Mouse (Mus musculus): ENCODE data around the gene Bptf.
"Not testable (repeated sequence)": the region's sequence is repeated elsewhere in the genome, so short reads cannot be mapped to it uniquely, and the experiment has no call there.

The Bptf gene

DNA sequence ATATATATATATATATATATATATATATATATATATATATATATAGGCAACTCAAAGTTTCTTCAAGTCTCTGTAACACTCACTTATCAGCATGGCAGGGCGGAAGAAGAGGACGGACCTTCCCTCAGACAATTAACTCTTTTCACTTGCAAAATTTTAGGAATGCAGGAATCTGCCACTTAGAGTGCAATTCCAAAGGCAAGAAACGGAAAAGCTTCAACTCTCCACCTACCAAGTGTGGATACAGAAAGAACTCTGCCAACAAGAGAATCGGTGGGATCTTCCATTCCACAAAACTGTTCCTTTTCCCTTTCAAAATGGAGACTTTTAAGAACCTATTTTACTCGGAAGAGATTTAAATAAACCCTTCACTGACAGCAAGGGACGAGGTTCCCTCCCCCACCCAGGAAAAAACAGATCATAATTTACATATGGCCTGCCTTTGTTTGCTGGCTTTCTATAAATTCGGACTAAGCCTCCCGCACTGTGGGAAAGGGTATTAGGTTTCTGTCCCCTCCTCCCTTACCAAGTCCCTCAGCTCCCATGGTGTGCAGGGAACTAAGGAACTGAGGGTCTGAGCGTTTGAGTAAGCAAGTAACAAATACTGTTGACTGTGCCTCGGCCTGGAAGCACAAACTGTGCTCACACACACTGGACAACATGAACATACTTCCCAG is 17.9 kb downstream of the Bptf start:
- no peak for DNase-seq

DNA sequence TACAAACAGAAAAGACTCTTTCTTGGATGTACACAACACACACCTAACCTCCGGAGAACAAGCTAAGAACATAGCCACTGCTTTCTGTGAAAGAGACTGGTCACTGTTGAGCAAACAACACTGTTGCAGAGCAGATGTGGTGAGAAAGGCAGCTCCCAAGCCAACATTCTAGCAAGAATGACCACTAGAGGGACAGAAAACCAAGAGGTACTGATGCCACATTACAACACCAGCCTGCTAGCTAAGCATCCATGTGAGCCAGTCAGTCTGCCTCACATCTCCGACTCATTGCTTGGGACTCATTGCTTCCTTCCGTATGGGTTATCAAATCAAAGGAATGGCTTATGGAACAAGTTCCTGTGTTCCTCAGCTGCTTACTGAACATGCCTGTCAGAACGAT is 18.8 kb downstream of the Bptf start:
- no peak for DNase-seq

DNA sequence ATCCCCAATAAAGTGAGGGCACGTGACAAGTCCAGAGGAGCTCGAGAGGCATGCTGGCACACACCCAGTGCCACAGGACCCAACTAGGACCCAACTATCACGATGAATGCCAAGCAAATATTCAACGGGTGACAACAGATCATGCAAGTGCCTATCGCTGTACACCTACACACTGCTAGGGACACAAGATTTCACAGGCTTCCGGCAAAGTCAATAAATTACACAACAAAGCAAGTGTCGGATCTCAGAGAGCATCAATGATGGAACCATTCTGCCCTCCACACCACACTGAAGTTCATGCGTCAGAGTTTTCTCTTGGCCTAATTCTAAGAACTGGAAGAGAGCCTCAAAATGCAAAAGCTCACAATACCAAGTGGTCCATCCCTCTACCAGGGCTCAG is 22.3 kb downstream of the Bptf start:
- no peak for DNase-seq

DNA sequence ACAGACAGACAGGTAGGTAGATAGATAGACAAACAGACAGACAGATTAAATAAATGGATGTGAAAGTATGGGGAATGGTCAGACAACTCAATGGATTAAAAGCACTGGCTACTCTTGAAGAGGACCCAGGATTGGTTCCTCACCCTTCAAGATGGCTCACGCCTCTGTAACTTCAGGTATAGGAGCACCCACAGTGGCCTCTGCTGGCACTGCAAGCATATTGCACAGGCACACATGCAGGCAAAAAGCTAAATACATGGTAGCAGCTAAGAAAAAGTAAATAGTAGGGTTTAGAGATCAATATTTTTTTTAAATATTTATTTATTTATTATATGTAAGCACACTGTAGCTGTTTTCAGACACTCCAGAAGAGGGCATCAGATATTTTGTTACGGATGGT is 23.0 kb downstream of the Bptf start:
- DNase-seq, result no peak

DNA sequence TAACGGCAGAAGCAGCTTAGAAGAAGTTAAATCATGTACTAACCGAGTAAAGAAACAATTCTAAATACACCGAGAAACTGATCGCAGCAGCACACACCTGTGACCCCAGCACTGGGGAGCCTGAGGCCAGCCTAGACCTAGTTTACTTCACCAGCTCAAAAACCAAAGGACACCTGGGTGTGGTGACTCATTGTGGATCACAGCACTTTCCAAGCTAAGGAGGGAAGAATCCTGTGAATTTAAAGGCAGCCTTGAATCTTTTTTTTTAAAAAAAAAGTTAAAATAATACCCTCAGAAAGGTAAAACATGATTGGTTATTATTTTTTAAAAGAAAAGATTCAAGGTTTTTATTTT is 24.2 kb downstream of the Bptf start:
- DNase-seq, result no peak

DNA sequence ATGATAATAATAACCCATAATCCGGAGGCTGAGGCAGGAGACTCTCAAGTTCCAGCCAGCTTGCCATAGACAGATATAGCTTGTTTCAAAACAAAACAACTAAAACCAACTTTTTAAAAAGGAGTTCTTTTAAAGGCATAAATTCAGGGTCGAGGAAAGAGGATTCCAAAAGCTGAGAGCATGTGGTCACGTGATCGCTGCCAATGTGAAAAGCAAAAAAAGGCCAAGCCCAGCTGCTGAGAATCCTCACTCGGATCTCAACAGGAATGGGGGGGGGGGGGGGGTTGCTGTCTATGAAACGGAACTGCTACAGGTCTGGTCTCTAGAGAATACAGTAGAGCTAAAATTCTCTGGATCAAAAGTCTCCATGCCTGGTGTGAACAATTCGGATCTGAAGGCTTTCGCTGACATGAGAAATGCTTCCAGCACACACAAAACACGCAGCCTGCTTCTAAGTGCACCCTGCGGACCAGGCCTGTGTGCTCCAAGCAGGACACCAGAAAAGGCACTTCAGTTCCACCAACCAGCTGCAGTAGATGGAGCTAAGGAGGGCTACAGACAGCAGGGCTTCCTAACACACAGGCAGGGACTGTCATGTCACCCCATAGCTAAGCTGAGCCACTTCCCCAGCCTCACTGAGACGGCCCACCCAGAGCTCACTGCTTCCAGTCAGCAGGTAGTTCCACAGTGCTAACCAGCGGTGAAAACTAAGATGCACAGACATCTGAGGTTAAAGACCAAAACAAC is 24.8 kb downstream of the Bptf start:
- DNase-seq, result no peak

DNA sequence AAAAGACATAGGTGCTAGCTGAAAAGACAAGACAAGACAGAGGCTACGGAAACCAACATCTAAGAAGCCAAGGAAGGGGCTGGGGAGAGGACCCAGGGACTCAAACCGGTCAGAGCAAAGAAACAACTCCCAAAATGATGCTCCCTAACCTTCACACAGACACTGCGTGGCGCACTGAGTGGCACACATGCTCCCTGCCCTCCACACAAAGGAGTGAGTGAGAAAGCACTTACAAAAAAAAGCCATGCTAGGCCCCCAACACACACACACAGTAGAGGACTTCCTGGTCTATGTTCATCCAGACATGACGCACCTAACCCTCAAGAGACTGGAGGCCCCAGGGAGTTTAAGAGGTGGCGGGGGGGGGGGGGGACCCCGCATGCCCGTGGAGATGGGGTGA is 25.5 kb downstream of the Bptf start:
- DNase-seq, result no peak

DNA sequence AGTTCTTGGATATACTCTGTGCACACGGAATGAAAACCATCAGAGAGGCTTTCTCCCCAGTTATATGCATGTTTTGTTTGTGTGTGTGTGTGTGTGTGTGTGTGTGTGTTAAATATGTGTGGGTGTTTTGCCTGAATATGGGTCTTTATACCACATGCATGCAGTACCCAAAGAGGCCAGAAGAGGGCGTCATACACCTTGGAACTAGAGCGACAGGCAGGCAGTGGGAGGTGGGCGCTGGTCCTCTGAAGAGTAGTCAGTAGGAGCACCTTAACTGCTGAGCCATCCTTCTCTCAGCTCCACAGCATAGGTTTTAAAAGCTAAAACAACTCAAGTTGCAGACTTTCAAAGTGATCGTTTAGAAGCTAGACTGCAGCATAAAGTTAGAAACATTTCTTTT is 26.7 kb downstream of the Bptf start:
- DNase-seq, result peak; percentile 66

DNA sequence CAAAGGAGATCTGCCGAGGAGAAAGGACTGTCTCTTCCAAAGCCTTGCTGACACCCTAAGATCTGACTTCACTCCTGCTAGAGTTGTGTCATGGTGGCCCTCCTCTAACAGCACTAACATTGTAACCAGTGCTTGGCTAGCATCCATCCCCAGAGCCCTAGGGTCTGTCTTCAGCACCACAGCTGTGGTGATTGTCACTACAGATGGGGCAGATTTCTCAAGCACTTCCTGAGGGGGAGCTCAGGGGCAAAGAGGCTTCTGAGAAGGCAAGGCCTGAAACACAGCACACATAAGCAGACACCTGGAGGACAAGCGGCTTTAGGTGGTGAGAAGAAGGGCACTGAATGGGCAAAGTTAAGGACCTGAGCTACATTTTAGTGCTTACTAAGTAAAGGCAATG is 28.2 kb downstream of the Bptf start:
- DNase-seq, result no peak

DNA sequence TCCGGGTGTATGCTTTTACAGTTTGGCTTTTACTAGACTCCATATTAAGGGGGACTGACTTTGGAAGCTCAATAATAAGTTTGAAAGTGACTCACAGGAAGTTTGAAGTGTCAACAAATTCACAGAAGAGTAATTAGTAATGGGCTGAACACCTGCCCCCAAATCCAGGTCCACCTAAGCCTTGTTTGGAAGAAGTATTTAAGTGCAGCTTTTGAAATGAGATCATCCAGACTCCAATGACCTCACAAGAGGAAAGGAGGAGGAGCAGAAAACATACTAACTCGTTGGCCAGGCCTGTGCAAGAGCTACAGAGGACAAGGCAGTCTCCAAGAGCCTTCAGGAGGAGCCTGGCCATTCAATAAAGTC is 28.7 kb downstream of the Bptf start:
- DNase-seq, result no peak

DNA sequence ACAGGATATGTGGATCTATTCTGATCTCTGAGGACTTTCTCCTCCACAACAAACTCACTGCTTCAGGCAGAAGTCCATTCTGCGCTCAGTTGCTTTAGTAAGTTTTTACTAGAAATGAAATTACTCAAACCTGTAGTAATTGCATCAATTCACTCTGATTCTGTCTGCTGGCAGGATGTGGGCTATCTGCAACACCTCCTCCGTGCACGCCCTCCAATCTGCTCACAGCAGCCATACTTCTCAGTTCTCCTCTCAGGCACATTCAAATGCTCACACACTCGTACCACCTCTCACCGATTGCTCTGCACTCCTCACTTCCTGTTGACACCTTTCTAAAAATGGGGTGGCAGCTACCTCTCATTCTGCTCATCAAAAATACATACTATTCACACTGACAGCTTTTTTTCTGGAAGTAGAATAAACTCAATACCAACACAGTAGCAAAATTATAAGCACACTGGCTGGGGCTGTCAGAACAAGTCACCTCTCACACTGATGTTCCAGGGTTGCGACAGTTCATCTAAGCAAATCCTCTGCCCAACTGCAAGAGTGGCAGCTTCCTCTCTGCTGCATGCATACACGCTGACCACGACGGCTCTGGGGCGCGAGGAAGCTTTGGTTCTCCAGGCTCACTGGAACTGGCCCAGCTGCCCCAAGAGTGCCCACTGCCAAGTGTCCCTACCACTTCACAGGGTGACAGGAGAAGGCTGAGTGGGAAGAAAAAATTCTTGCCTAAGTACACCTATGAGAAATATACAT is 29.3 kb downstream of the Bptf start:
- no peak for DNase-seq

DNA sequence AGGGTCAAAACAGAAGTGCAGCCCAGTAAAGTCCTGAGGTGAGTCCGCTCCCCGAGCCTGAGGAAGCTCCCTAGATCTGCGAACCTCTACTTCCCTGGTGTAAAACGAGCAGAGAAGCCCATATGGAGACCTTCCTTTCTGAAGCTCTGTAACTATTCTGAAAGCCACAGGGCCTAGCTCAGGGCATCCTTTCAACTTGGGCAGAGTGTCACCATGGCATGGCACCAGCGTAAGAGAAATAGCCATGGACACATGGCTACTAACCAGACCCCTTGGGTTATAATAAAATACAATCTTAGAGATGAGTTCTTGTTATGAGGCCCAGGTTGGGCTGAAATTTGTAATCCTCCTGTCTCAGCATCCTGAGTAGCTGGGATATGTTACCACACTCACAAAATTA is 35.0 kb downstream of the Bptf start:
- DNase-seq, result peak; percentile 46

DNA sequence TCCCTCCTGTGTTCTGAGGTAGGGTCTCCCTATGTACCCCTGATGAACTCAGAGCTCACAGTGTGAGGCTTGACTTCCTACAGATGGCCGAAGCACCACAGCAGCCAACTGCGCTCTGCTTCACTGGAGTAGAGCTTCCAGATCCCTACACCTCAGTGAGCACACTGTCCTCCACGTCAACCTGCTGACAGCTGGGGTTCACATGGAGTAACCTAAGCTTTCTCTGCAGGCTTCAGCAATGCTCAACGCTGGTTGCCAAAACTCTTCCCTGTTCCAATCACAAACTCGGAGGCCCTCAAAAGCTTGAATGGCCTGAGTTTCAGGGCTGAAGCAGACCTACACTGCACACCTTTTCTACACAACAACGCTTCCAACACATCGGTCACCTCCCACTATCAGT is 38.1 kb downstream of the Bptf start:
- peak; percentile 69 for DNase-seq

DNA sequence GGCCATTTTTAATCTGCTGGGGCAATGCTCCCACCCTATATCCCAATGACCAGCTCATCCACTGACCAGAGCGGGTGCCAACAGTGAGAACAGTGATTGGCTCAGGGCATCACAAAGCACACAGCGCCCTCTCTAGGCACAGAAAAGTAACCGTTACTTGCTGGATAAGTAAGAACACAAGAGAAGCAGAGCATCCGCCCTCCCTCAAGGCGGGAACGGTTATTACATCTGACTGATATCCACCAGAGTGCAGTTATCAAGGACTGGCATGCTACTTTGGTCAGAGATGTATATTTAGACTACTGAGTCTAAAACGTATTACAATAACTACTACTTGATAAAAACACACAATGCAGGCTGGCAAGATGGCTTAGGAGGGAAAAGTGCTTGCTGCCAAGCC is 39.3 kb downstream of the Bptf start:
- peak; percentile 19 for DNase-seq

DNA sequence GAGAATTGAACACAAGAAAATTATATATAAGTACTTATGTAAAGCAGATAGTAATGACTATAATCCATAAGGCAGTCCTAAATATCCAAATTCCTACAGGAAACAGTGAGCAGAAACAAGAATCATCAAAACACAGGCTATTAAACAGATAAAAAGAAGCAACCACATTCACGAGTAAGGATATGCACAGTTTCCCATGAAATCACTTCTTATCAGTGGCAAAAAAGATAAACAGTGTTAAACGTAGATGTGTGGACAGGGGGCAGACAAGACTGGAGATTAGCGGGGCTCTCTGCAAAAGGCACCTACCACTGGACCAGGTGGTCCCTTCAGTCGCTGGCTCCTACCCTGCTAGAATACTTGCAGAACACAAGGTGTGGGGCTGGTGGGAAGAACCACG is 46.1 kb downstream of the Bptf start:
- no peak for DNase-seq

DNA sequence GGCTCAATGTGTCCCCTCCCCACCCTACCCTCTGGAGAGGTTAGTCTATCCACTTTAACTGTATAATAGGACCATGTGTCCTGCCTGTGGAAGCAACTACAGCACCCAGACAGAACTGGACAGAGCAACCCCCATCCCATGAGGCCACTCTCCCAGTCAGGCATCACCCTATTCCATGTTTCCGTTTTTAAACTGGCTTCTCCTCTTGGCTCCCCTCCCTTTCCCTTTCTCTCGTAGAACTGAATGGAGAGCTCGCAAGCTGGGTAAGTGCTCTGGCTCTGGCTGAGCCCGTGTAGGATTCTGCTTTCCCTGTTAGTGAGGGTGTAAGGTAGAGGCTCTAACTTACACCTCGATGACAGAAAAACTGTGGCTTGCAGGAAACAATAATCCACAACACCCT is 48.4 kb downstream of the Bptf start:
- DNase-seq, result no peak

DNA sequence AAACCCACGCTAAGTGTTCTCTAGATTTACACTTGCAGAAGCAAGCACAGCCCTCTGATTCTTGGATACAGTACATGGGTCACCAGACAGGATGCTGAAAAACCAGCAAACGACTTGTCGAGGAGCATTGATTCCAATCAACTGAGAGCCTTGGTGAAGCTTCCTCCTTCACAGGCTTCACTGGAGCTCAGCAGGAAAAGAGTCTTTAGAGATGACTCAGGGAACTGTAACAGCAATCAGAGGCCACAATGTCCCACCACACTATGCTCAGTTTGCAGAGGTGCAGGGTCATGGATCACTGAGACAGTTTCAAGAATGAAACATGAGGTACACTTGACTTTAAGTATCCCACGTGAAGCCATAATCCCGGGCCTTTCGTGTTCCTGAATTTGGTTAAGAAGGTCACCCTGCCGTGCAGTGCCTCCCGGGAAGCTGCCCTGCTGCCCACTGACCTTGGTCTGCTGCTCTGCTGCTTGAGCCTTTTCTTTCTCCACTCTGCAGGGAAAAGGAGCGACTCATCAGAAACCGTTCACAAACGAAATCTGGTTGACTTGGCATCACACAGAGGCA is 66.6 kb downstream of the Bptf start:
- no peak for DNase-seq

DNA sequence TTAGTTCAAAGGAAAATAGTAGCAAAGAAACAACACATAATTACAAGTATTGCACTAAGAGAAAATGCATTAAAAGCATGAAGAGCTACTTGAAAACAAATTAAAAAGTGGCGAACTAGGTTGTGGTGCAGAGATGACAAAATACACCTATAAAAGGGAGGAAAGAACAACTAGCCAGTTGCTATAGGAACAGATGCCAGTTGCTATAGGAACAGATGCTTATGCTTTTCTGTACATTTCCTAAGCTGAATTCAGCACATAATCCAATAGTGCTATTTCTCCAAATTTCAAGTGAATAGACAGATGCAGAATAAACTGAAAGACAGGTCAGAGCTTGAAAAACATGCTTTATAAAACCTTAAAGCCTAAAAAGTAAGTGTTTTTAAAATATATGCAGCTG is 67.3 kb downstream of the Bptf start:
- DNase-seq, result no peak

DNA sequence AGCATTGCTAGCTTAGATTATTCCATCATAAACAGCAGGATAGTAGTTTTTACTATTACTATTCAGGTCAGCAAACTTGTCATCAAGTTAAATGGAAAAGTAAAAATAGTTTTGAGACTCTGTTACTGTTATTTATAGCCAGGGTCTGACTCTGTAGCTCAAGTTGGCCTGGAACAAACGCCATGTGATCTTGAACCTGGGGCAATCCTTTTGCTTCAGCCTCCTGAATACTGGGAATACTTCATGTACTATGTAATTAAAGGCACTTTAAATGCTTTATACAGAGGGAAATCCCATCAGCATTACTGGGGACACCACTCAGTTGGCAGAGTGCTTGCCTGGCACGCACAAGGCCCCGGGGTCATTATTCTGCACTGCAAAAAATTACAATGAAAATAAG is 68.9 kb downstream of the Bptf start:
- no peak for DNase-seq

DNA sequence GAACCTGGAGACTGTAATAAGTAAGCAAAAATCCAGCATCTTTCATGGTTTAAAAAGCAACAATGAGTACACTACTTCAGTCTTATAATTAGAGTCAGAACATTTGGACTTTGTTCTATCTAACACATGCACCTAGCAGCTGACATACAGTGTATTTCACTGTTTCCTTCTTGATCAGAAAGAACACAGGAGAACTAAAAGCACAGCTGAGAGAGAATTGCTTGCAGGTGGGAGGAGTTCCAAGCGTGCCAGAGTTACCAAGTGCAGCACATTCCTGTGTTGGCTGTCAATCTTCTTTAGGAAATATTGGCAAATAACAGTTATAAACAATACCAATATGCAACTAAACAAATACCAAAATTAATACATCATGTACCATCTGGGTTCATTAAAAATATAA is 71.0 kb downstream of the Bptf start:
- DNase-seq, result no peak

DNA sequence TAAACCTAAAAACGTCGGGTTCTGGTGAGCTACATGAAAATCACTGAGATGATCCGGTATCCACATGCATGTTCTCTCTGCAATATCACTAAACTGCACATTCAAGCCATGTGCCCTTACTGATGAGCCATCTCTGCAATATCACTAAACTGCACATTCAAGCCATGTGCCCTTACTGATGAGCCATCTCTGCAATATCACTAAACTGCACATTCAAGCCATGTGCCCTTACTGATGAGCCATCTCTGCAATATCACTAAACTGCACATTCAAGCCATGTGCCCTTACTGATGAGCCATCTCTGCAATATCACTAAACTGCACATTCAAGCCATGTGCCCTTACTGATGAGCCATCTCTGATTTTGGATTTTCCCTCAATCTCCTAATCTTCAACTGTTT is 72.3 kb downstream of the Bptf start:
- not testable (repeated sequence) for DNase-seq

DNA sequence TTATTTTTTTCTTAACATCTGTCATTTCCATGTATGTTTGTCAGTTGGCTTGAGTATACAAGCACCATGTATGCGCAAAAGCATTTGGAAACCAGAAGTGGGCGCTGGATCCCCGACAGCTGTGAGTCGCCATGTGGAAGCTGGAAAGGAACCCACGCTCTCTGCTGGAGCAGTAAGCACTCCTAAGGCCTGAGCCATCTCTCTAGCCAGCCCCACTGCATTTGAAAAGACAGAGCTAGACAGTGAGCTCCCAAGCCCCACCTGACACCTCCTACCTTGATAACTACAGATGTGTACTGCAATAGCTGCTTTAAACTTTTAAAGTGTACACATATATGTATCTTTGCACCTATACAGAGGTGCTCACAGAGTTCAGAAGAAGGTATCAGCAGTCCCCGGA is 74.5 kb downstream of the Bptf start:
- no peak for DNase-seq

DNA sequence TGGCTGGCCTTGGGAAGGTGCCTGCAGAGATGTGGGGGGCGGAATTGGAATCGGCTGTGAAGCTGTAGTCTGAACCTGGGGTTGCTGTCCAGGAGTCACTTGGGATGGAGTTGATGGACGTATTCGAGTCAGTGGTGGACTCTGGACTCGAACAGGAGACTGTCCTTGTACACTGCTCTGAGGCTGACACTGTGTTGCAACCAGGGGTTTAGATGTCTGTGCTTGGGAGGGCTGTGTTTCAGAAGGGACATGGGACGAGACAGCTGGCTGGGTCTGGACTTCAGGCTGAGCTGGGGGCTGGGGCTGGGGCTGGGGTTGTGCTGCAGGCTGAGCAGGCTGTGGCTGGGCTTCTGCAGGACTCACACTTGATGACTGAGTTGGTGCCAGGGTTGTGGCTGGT is 77.1 kb downstream of the Bptf start:
- DNase-seq, result no peak

Measured in cerebellum, adult 9-11 months (tissue).